Mouse (Mus musculus) bone marrow macrophage, adult 2 months (primary cell): ENCODE data around the gene Dpyd.

Experiments
- CTCF ChIP-seq: IDR thresholded peaks from 2 replicates; pipeline ENCODE4 v1.5.1; 2012; ENCODE audit warnings: low read depth, mild to moderate bottlenecking, low read length, moderate library complexity
- POLR2A ChIP-seq: IDR thresholded peaks from 2 replicates; pipeline ENCODE4 v1.6.1; 2012; ENCODE audit warnings: mild to moderate bottlenecking, low read depth, low read length, borderline replicate concordance

GRCm38 (mm10) chr3:118850613-118851527, 288.9 kb downstream of the Dpyd start:
- TF ChIP-seq CTCF = no peak
- no peak for TF ChIP-seq POLR2A
